Mouse (Mus musculus) testis, postnatal 14 days (tissue): Measurements from ENCODE around the gene Wfs1.

Experiments
- DNase-seq: peaks from one replicate; pipeline ENCODE4 v3.0.0; 2021; ENCODE audit warnings: low spot score

Gene Wfs1

DNA sequence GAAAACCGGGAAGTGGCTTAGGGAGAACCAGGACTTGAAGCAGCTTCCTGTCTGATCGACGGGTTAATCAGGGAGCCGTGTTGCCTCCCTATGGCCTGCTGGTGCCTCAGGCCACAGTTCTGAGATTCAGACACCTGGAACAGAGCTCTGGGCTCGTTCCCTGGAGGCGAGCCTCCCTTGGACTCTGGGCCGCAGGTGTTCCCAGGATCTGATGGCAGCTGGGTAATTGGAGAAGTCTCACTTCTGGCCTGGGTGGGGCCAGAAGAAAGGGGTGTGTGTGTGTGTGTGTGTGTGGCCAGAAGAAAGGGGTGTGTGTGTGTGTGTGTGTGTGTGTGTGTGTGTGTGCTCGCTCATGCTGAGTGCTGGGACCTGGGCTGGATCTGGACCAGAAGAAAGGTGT lies 55.6 kb downstream of the Wfs1 start:
- no peak for DNase-seq

DNA sequence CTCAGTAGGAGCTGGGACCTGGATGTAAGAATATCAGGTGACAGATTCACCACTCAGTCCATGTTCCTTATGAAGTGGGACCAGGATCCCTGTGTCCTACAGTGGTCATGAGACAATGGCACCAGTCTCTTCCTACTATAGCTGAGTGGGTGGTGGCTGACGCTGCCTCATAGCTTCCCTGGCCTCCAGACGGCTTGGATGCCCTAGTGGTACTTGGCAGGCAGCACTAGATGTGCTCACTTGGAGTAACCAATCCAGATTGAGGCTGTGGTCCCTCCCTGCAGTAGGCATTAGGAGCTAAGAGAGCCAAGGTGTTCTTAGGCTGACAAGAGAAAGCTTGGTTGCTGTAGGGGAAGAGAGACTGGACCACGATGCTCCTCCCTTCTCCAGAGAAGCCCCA lies 59.6 kb downstream of the Wfs1 start:
- no peak for DNase-seq

DNA sequence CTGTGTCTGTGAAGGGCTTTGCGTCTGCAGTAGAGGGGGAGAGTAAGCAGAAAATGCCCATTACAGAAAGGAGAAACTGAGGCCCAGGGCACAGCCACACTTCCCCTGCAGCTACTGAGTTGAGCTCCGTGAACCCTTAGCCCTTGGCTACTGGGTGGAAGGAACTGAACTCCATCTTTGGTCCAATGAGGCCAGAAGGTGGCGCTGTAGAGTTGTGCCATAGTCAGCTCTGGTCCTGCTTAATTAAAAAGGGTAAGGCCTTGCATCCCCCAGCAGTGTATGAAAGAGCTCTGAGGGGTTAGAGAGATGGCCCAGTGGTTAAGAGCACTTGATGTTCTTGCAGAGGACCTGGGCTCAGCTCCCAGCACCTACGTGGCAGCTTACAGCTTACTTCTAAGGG lies 60.3 kb downstream of the Wfs1 start:
- DNase-seq = no peak

DNA sequence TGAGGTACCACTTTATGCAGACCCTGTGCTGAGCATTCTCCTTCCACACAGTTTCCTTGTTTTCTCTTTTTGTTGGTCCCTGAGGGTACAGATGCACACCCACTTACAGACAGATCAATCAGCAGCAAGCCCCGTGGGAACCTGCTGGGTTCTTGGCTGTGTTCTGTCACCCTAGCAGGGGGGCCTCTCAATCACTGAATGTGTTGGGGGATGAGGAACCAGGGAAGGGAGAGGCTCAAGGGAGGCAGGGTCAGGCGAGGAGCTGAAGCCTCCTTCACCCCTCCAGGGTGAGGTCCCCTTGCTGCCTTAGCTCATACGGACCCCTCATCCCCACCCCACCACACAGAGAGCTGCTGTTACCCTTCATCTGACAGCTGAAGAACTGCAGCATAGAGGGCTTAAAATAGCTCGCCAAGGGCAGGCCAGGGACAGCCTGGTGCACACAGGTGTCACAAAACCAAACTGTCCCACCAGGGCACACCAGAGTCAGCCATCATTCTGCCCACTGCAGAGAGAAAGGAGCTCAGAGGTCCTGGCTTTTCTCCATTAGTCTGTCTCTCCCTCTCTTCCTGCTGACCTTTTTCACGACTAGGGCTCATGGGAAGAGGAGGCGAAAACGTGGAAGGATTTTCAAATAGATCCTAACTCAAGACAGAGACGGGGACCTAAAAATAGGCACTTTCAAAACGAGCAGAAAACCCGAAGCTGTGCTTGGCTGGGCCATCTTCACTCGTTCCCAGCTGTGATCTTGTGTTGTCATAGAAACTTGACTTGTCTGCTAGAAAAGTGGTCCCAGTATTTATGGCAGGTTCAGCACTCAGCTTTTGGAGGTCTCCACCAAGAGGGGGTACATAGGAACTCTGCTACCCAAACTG lies 64.9 kb downstream of the Wfs1 start:
- DNase-seq = no peak

DNA sequence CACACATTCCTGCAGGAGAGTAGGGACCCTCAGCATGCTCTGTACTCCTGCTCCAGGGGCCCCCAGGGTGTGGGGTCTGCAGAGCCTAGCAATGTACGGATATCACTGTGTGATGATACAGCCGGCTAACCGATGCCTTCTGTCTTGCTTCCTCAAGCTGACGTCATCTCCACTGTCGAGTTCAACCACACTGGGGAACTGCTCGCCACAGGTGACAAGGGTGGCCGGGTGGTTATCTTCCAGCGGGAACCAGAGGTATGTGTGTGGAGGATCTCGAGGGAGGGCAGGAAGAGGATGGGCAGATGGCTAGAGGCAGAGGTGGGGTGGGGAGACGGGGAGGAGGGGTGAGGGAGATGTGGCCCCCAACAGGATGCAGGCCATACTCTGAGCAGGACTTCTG lies 66.2 kb downstream of the Wfs1 start:
- no peak for DNase-seq

DNA sequence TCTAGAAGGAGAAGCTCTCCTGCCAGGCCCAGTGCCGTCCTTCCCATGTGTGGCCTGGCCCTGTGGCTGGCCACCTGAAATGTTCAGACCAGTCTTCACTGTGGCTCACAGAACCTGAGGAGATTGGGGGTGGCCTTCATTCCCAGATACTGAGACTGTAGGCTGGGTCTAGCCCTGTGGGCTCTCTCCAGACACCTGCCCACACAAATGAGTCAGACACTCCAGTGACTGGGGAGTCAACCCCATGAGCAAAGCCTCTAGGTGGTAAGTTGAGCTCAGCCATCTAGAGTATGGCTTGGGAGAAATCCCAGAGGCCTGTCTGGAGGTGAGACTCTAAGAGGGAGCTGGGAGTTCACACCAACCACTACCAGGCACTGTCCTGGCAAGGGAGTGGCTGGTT lies 67.1 kb downstream of the Wfs1 start:
- DNase-seq = no peak

DNA sequence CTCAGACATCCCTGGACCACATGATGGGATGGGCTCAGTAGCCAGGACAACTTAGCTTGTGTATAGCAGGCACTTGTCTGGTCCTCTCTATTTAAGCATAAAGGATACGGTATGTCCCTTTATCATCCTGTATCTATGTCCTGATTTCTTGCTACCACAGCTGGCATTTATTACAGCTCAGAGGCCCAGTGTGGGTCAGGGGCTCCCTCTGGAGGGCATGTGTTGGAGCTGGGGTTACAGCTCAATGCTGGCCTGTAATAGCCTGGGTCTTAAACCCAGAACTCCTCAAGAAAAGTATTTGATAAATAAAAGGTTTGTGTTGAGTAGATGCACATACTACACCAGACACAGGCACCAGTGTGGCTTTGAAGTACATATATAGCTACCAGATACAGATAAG lies 68.9 kb downstream of the Wfs1 start:
- no peak for DNase-seq

DNA sequence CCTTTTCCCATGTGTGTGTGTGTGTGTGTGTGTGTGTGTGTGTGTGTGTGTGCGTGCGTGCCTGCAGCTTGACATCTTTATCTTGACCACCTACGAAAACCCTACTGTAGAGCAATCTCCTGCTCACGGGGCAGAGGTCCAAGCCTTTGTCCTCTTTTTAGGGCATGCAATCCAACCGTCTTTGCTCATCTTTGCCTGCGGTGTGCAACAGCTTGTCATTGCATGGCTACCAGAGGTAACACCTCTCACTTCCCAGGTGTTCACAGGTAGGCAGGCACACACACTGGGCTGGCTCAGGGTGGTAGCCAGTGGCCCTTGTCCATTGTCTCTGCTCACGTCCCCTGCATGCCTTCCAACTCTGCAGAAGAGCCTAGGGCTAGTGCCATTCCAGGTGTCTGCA lies 71.0 kb downstream of the Wfs1 start:
- DNase-seq = no peak

DNA sequence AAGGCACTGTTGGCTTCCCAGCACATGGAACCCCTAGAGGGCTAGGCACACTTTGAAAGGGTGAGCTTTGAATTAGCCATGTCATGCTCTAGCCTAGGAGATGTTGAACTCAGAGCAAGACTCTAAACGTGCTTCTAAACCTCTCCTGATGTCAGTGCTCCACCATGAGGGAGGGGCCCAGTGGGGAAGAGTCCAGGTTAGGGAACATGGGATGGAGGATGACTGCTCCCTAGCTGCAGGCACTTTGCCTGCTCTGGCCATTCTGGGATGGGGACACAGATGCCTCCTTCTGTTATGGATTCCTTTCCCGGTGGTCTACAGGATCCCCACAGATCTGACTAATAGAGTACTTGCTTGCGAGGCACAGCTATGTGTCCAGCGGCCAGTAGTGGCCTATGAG lies 71.8 kb downstream of the Wfs1 start:
- DNase-seq = no peak

DNA sequence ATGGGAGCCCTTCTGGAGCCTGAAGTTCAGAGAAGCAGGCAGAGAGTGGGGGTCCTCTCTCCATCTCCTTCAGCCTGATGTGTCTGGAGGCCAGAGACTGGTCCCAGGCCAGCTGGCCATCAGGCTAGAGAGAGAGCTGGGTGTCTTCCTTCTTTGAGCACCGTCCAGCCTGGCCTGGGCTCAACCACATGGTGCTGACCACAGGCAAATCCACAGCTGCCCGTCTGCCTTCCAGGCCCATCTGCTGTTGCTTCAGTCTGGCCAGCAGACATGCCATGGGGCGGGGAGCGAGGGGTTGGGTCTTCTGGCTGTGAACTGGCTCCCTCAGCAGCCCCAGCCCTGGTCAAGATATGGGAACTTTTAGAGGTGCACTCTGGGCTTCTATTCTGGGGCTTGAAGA lies 72.4 kb downstream of the Wfs1 start:
- no peak for DNase-seq
